Mouse (Mus musculus) megakaryocyte, embryonic 14.5 days (primary cell): ENCODE results near the gene Dnah6.

ENCODE experiments used
- FLI1 ChIP-seq: IDR thresholded peaks from 2 replicates; pipeline ENCODE4 v1.6.1; 2012; ENCODE audit warnings: low read length, inconsistent platforms, mixed read lengths
- GATA1 ChIP-seq: IDR thresholded peaks from 3 replicates; pipeline ENCODE4 v1.6.1; 2012; ENCODE audit warnings: mixed read lengths, low read length, inconsistent platforms, borderline replicate concordance

GRCm38 (mm10) chr6:73210445-73210972 is 10.9 kb downstream of the Dnah6 start:
- TF ChIP-seq GATA1 (no peak), FLI1 (no peak)
